Mouse (Mus musculus) cerebellum, adult 2 months (tissue): Measurements from ENCODE around the gene Rbms3. TPM values are rescaled to one million over a fixed set of nuclear protein-coding genes. Genes with fewer than 3 reads are reported as not detected.

Experiments
- DNase-seq, 2 experiments: peaks; one replicate each; pipeline ENCODE4 v3.0.0; 2021
- H3K27ac ChIP-seq: fragments of 200-500 bp; 2 replicates; pipeline ENCODE4 v1.5.1; 2012; ENCODE audit warnings: low read length, control low read depth, inconsistent platforms; ENCODE audit not compliant: insufficient read depth
- H3K27me3 ChIP-seq: fragments of 200-500 bp; 2 replicates; pipeline ENCODE4 v1.6.1; 2012; ENCODE audit warnings: inconsistent platforms, mild to moderate bottlenecking, low read length, moderate library complexity; ENCODE audit not compliant: control insufficient read depth, insufficient read depth
- H3K4me1 ChIP-seq: fragments of 200-500 bp; 2 replicates; pipeline ENCODE4 v1.6.1; 2011; ENCODE audit warnings: low read length; ENCODE audit not compliant: control insufficient read depth, insufficient read depth
- H3K4me3 ChIP-seq: fragments of 200-500 bp; replicated peaks from 2 replicates; pipeline ENCODE3; 2011; ENCODE audit warnings: mild to moderate bottlenecking, low read depth, low read length, control low read depth; ENCODE audit not compliant: insufficient read depth
- CTCF ChIP-seq: fragments of 200-500 bp; IDR thresholded peaks from 2 replicates; pipeline ENCODE4 v1.5.1; 2011; ENCODE audit warnings: low read depth, mild to moderate bottlenecking, control low read depth, low read length, moderate library complexity, borderline replicate concordance; ENCODE audit not compliant: insufficient read depth
- POLR2A ChIP-seq: fragments of 200-500 bp; IDR thresholded peaks from 2 replicates; pipeline ENCODE4 v1.6.1; 2011; ENCODE audit warnings: low read length, control low read depth, borderline replicate concordance; ENCODE audit not compliant: insufficient read depth
- WGBS: fragments of 180-500 bp; shearing (Covaris S2); methylation state at CpG from one replicate; pipeline ENCODE4 v1.1.7; 2018; 5-methylcytosine and 5-hydroxymethylcytosine counted together
- polyA plus RNA-seq: library from polyadenylated mRNA; depleted of rRNA; stranded (reverse); fragments of >200 nt; gene quantifications from 2 replicates; pipeline ENCODE4 v1.2.3, GENCODE M21; 2012

Rbms3 gene
- polyA plus RNA-seq, 1 experiment = 13.3 TPM

- TF ChIP-seq CTCF (no peak), POLR2A (no peak)
- H3K27ac ChIP-seq = no peak overlapping the region
- H3K4me1 ChIP-seq = no peaks in the 10 kb centered on the region
- no peak for DNase-seq
- no peak overlapping the region for H3K4me3 ChIP-seq
- no peaks in the 10 kb centered on the region for H3K27me3 ChIP-seq
- WGBS = 75% methylated on average over 4 of the region's 4 CpGs
Measured at GRCm38 (mm10) chr9:116674191-116674590, 955.5 kb downstream of the Rbms3 start.

- TF ChIP-seq CTCF = no peak
- TF ChIP-seq POLR2A = no peak
- Histone ChIP-seq H3K4me3 (no peak overlapping the region), H3K4me1 (no peaks in the 10 kb centered on the region), H3K27ac (no peak overlapping the region), H3K27me3 (no peaks in the 10 kb centered on the region)
- DNase-seq = no peak
- WGBS = 71% methylated on average over 4 of the region's 4 CpGs
Measured at GRCm38 (mm10) chr9:116661026-116661425, 968.7 kb downstream of the Rbms3 start.

GRCm38 (mm10) chr9:116659936-116660335 is 969.8 kb downstream of the Rbms3 start:
- Histone ChIP-seq H3K4me3 (no peak overlapping the region), H3K27ac (no peak overlapping the region), H3K4me1 (no peaks in the 10 kb centered on the region), H3K27me3 (no peaks in the 10 kb centered on the region)
- no peak for DNase-seq
- WGBS = 45% methylated on average over 1 of the region's 1 CpGs
- TF ChIP-seq CTCF (no peak), POLR2A (no peak)

GRCm38 (mm10) chr9:116657141-116657540 is 972.6 kb downstream of the Rbms3 start:
- DNase-seq = no peak
- whole genome bisulfite sequencing = 85% methylated on average over 2 of the region's 2 CpGs
- TF ChIP-seq POLR2A (no peak), CTCF (no peak)

GRCm38 (mm10) chr9:116651414-116651813 is 978.3 kb downstream of the Rbms3 start:
- Histone ChIP-seq H3K4me3 (no peak overlapping the region), H3K4me1 (no peaks in the 10 kb centered on the region), H3K27me3 (no peaks in the 10 kb centered on the region; the same call in 1 of the 2 replicates), H3K27ac (no peak overlapping the region)
- no peak for TF ChIP-seq CTCF
- no peak for TF ChIP-seq POLR2A
- WGBS = 98% methylated on average over 1 of the region's 1 CpGs
- DNase-seq = no peak

More at GRCm38 (mm10) chr9:116657141-116657540, 972.6 kb downstream of the Rbms3 start:
- Histone ChIP-seq H3K27me3 (no peaks in the 10 kb centered on the region), H3K4me1 (no peaks in the 10 kb centered on the region), H3K27ac (no peak overlapping the region), H3K4me3 (no peak overlapping the region)

- H3K4me3 ChIP-seq = no peak overlapping the region
- TF ChIP-seq CTCF (no peak), POLR2A (no peak)
- no peak overlapping the region for H3K27ac ChIP-seq
- no peak for DNase-seq
- H3K4me1 ChIP-seq = no peaks in the 10 kb centered on the region
- no peaks in the 10 kb centered on the region; the same call in 1 of the 2 replicates for H3K27me3 ChIP-seq
- 84% methylated on average over 4 of the region's 4 CpGs for WGBS
Measured at GRCm38 (mm10) chr9:116649955-116650354, 979.8 kb downstream of the Rbms3 start.

- WGBS = 51% methylated on average over 9 of the region's 9 CpGs
- no peaks in the 10 kb centered on the region; the same call in 1 of the 2 replicates for H3K27me3 ChIP-seq
- no peak overlapping the region for H3K4me3 ChIP-seq
- H3K27ac ChIP-seq = no peak overlapping the region
- H3K4me1 ChIP-seq = no peaks in the 10 kb centered on the region
- TF ChIP-seq POLR2A (no peak), CTCF (no peak)
- no peak for DNase-seq
Measured at GRCm38 (mm10) chr9:116649086-116649792, 980.5 kb downstream of the Rbms3 start.

GRCm38 (mm10) chr9:116644616-116645015 is 985.1 kb downstream of the Rbms3 start:
- TF ChIP-seq POLR2A = no peak
- no peak for TF ChIP-seq CTCF
- no peak overlapping the region for H3K27ac ChIP-seq
- H3K4me1 ChIP-seq = no peaks in the 10 kb centered on the region
- H3K4me3 ChIP-seq = no peak overlapping the region
- H3K27me3 ChIP-seq = no peaks in the 10 kb centered on the region; the same call in 1 of the 2 replicates
- 10% methylated on average over 8 of the region's 8 CpGs for WGBS
- peak in 1 of 2 experiments; percentile 6 for DNase-seq
